Mouse (Mus musculus) lung, adult 2 months (tissue): ENCODE data around the gene Pld5. TPM values are rescaled to one million over a fixed set of nuclear protein-coding genes. Genes with fewer than 3 reads are reported as not detected.

ENCODE experiments used
- DNase-seq: peaks from one replicate; pipeline ENCODE4 v3.0.0; 2022
- H3K4me1 ChIP-seq: fragments of 200-500 bp; 2 replicates; pipeline ENCODE4 v1.6.1; 2011; ENCODE audit warnings: low read length; ENCODE audit not compliant: control insufficient read depth, insufficient read depth
- H3K4me3 ChIP-seq: fragments of 200-500 bp; replicated peaks from 2 replicates; pipeline ENCODE3; 2011; ENCODE audit warnings: low read depth, mild to moderate bottlenecking, control low read depth, low read length; ENCODE audit errors: extremely low read depth
- CTCF ChIP-seq: fragments of 200-500 bp; IDR thresholded peaks from 2 replicates; pipeline ENCODE4 v1.5.1; 2011; ENCODE audit warnings: mild to moderate bottlenecking, low read length, control low read depth; ENCODE audit not compliant: insufficient read depth
- POLR2A ChIP-seq: fragments of 200-500 bp; IDR thresholded peaks from 2 replicates; pipeline ENCODE4 v1.6.1; 2011; ENCODE audit warnings: low read depth, mild to moderate bottlenecking, control low read depth, low read length, borderline replicate concordance; ENCODE audit errors: extremely low read depth
- WGBS: fragments of 180-500 bp; shearing (Covaris S2); methylation state at CpG from one replicate; pipeline ENCODE4 v1.1.7; 2018; 5-methylcytosine and 5-hydroxymethylcytosine counted together
- polyA plus RNA-seq: library from polyadenylated mRNA; depleted of rRNA; stranded (reverse); fragments of >200 nt; gene quantifications from 2 replicates; pipeline ENCODE4 v1.2.3, GENCODE M21; 2012

The Pld5 gene
- polyA plus RNA-seq, 1 experiment: not detected

DNA sequence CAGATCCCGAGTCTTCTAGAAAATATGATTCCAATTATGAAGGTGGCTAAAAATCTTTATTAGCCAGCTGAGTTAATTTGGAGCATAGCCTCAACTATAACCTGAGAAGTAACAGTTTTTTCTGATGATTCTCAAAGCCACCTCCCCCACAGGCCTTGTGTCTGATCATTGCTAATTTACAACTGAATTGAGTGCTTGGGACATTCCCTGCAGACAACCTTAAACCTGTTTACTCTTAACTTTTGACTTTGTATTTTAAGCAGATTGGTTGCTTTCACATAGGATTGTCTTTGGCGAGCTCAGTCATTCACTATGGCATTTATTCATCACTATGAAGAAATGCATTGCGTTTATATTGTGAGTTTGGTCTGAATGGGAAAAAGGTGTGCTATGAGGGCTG is 246.7 kb downstream of the Pld5 start:
- WGBS: 82% methylated on average over 3 of the region's 3 CpGs
- Histone ChIP-seq H3K4me3 (no peak overlapping the region), H3K4me1 (no peaks in the 10 kb centered on the region)
- DNase-seq: no peak
- TF ChIP-seq CTCF (no peak), POLR2A (no peak)

DNA sequence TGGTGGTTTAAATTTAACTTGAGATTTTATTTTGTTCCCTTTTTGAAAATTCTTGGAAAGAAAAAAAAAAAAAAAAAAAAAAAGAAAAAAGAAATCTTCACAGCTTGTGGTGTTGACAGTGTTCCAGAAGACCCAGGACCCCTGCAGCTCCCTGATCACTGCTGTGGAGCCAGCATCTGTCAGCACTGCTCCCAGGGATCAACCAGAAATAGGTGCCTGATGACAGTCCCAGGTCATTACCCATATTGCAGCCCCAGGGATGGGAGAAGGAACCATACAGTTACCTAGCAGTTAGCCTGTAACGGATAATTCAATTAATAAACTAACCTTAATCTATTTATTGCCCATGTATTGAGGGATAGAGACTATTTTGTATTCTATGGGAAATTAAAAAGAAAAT is 250.6 kb downstream of the Pld5 start:
- TF ChIP-seq CTCF: no peak
- TF ChIP-seq POLR2A: no peak
- DNase-seq: no peak
- H3K4me1 ChIP-seq: no peaks in the 10 kb centered on the region

GRCm38 (mm10) chr1:176018523-176018922 is 256.6 kb downstream of the Pld5 start:
- Histone ChIP-seq H3K4me1 (no peaks in the 10 kb centered on the region), H3K4me3 (no peak overlapping the region)
- 91% methylated on average over 3 of the region's 3 CpGs for WGBS
- no peak for DNase-seq
- TF ChIP-seq CTCF: no peak
- TF ChIP-seq POLR2A: no peak

More for the DNA sequence above, 250.6 kb downstream of the Pld5 start:
- H3K4me3 ChIP-seq: no peak overlapping the region
- WGBS: 70% methylated on average over 1 of the region's 1 CpGs

DNA sequence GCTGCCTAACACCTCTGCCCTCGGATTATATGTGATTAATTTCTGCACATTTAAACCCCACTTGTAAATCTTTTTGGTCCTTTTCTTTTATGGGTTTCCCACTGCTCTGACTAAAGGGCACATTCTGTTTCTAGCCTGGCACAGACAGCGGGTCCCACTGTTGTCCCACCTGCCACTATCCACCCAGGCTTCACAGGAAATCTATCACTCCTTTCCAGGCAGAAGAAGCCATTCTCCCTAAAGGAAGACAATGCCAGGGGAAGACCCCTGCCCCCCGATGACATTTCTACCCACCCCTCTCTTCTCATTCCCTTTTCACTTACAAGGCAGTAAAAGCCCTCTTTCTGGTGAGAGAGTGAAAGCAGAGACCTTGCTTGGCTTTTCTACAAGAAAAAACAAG is 259.0 kb downstream of the Pld5 start:
- no peak for DNase-seq
- H3K4me1 ChIP-seq: no peaks in the 10 kb centered on the region
- TF ChIP-seq CTCF (no peak), POLR2A (no peak)
- WGBS: 64% methylated on average over 3 of the region's 3 CpGs
- no peak overlapping the region for H3K4me3 ChIP-seq

DNA sequence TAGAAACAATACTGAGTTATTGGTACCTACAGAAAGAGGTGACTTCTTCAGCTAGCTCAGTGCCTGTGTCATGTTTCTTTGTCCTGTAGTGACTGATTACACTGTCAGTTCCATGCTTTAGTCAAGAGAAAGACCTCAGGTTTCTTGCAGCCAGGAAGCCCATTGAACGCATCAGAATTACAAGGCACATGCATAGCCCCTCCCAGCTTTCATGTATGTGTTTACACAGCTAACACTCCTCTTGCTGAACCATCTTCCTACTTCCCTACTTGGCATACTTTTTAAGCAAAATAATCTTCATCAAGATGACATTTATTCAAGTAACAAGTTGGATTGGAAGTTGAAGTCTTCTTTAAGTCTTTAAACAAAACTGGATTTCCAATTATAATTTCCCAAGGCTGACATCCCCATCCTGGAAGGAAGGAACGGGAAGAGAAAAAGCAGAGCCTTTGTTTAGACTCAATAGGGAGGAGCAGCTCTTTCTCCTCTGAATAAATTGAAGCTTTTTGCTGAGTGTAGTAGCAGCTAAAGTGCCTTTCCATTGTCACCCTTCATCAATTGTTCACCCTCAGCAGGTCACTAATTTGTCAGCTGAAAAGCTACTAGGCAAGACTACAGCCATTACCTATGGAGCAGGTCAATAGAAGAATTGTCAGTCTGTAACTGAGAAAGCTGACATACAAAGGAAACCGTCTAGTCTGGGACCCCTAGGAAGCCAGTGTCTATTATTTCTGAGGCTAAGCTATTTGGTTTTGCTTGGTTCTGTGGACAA is 261.4 kb downstream of the Pld5 start:
- no peaks in the 10 kb centered on the region for H3K4me1 ChIP-seq
- H3K4me3 ChIP-seq: no peak overlapping the region
- TF ChIP-seq CTCF (no peak), POLR2A (no peak)
- DNase-seq: no peak
- WGBS: 29% methylated on average over 3 of the region's 3 CpGs

DNA sequence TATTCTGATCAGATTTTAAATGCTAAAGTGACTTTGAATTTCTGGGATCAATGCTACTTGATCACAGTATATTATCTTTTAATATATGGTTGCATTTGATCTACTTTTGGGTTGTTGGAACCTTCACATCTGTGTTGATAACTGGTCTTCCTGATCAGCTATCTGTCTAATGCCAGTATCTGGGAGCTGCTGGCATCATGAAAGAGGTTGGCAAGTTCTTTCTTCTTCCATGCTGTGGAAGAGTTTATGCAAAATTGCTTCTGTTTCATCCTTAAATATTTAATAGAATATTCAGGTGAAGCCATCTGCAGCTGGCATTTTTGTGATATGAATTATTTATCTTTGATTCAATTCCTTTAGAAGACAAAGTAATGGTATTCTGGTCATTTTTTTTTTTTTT is 263.6 kb downstream of the Pld5 start:
- no peak for DNase-seq
- Histone ChIP-seq H3K4me1 (no peaks in the 10 kb centered on the region), H3K4me3 (no peak overlapping the region)
- TF ChIP-seq CTCF: no peak
- no peak for TF ChIP-seq POLR2A

DNA sequence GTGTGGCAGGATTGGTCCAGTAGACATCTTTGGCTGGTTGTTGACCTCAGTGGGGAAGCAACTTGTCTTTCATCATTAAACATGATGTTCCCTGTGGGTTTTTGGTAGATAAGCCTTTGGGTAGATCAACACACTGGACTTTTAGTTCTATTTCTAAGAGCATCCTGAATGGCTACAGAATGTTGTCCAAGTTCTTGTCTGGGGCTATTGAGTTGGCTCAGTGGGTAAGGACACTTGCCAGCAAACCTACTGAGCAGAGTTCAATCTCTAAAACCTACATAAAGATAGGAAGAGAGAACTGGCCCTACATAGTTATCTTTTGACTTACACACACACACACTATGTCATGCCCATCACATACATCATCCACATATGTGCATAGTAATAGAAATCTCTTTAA is 264.0 kb downstream of the Pld5 start:
- DNase-seq: no peak
- no peak overlapping the region for H3K4me3 ChIP-seq

GRCm38 (mm10) chr1:176008411-176008810 is 266.7 kb downstream of the Pld5 start:
- Histone ChIP-seq H3K4me1 (no peaks in the 10 kb centered on the region), H3K4me3 (no peak overlapping the region)
- DNase-seq: no peak
- WGBS: 79% methylated on average over 2 of the region's 2 CpGs
- TF ChIP-seq POLR2A (no peak), CTCF (no peak)

More for the DNA sequence above, 264.0 kb downstream of the Pld5 start:
- H3K4me1 ChIP-seq: no peaks in the 10 kb centered on the region
- TF ChIP-seq POLR2A (no peak), CTCF (no peak)

- no peaks in the 10 kb centered on the region for H3K4me1 ChIP-seq
- no peak for TF ChIP-seq POLR2A
- no peak for TF ChIP-seq CTCF
- 39% methylated on average over 5 of the region's 5 CpGs for WGBS
- H3K4me3 ChIP-seq: no peak overlapping the region
- no peak for DNase-seq
Observed at GRCm38 (mm10) chr1:176000599-176000998, 274.5 kb downstream of the Pld5 start.

GRCm38 (mm10) chr1:175997076-175997651 is 277.9 kb downstream of the Pld5 start:
- TF ChIP-seq CTCF (no peak), POLR2A (no peak)
- WGBS: 67% methylated on average over 7 of the region's 7 CpGs

More at GRCm38 (mm10) chr1:175997076-175997651, 277.9 kb downstream of the Pld5 start:
- Histone ChIP-seq H3K4me1 (no peaks in the 10 kb centered on the region), H3K4me3 (no peak overlapping the region)
- DNase-seq: no peak
